Mouse (Mus musculus): ENCODE data around the gene Phf3. TPM values are rescaled to one million over a fixed set of nuclear protein-coding genes. Genes with fewer than 3 reads are reported as not detected.
"Not testable (repeated sequence)": the region's sequence is repeated elsewhere in the genome, so short reads cannot be mapped to it uniquely, and the experiment has no call there.

Gene Phf3
- polyA plus RNA-seq, 1 experiment from 2014 or later, result 48.2 TPM

DNA sequence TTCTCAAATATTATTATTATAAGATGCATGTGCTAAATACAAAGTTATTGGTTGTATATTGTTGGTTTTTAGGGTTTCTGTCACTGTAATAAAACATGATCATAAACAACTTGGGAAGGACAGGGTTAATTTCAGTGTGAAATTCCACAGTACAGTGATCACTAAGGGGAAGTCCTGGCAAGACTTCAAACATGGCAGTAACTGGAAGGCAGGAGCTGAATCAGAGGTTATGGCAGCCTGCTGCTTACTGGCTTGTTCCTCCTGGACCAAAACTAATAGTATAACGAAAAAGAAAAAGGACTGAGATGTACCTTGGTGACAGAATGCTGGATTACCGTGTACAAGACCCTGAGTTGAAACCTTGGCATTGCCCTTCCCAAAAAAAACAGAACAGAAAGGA lies 84.7 kb downstream of the Phf3 start:
- Histone ChIP-seq H3K9me3 (no peaks in the 10 kb centered on the region), H3K4me3 (no peak overlapping the region), H3K4me1 (no peaks in the 10 kb centered on the region), H3K27ac (no peak overlapping the region), H3K27me3 (no peaks in the 10 kb centered on the region), H3K4me2 (replicated peaks) (no peak overlapping the region), H3K9ac (no peak overlapping the region), H3K36me3 (no peaks in the 10 kb centered on the region)
- WGBS, result 69% methylated on average over 2 of the region's 2 CpGs
- ATAC-seq (ENCODE audit: insufficient number of reproducible peaks, insufficient read depth, low FRiP score, low TSS enrichment), result no peak

DNA sequence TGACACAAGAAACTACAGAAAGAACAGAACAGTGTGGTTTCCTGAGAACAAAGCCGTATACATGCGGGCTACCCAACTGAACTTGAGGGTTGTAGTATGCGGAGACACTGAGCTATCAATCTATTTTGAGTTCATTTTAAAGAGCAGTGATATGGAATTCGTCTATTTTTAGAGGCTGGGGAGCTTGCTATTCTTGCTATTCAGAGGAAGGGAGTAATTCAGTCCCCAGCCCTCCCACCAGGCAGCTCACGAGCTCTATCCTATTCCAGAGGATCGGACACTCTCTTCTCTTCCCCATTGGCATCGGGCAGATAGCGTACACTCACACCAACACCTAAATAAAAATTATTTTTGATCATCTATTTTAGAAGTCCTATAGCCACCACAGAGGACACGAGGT lies 87.1 kb downstream of the Phf3 start:
- WGBS, result 86% methylated on average over 9 of the region's 9 CpGs

DNA sequence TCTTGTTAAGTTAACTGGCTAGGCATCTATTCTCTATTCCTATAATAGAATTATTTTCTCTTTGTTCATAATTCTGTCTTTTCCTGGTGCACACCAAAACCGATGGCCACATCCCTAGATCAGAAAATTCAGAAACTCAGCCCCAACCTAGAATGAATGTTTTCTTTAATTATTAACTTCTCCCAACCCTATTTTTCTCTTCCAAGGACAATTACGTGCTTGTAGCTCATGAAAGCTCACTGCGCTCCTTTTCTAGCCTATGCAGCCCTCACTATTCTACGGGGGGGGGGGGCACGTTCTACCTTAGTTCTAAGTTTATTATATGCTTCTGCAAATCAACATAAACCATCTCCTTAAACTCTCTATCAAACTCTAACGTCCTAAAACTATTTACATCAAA lies 90.0 kb downstream of the Phf3 start:
- H3K4me1 ChIP-seq, result no peaks in the 10 kb centered on the region
- H3K9me3 ChIP-seq, result no peaks in the 10 kb centered on the region
- no peaks in the 10 kb centered on the region for H3K36me3 ChIP-seq
- no peaks in the 10 kb centered on the region for H3K27me3 ChIP-seq
- H3K4me2 ChIP-seq (replicated peaks), result no peak overlapping the region
- WGBS, result 79% methylated on average over 6 of the region's 6 CpGs
- H3K4me3 ChIP-seq, result no peak overlapping the region
- no peak overlapping the region for H3K27ac ChIP-seq
- H3K9ac ChIP-seq, result no peak overlapping the region
- ATAC-seq (ENCODE audit: insufficient number of reproducible peaks, insufficient read depth, low FRiP score, low TSS enrichment), result no peak

More for the DNA sequence above, 87.1 kb downstream of the Phf3 start:
- Histone ChIP-seq H3K27me3 (no peaks in the 10 kb centered on the region), H3K27ac (no peak overlapping the region), H3K9ac (no peak overlapping the region), H3K36me3 (no peaks in the 10 kb centered on the region), H3K4me1 (no peaks in the 10 kb centered on the region), H3K4me2 (replicated peaks) (no peak overlapping the region), H3K9me3 (no peaks in the 10 kb centered on the region), H3K4me3 (no peak overlapping the region)
- ATAC-seq (ENCODE audit: insufficient number of reproducible peaks, insufficient read depth, low FRiP score, low TSS enrichment), result no peak

DNA sequence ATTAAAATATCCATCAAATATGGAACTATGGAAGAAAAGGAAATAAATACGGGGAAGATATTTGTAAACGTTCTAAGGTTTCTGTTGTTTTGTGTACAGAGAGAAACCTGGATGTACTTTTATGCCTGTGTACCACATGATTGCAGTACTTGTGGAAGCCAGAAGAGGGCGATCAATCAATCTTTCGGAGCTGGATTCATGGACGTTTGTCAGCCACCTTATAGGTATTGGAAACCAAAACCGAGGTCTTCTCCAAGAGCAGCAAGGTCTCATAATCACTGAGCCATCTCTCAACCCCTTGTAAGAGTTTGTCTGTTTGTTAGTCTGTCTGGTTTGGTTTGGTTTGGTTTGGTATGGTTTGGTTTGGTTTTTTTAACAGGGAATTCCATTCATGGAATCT lies 93.4 kb downstream of the Phf3 start:
- WGBS, result 46% methylated on average over 6 of the region's 6 CpGs
- Histone ChIP-seq H3K27ac (no peak overlapping the region), H3K27me3 (no peaks in the 10 kb centered on the region), H3K9ac (no peak overlapping the region), H3K4me2 (replicated peaks) (no peak overlapping the region), H3K4me1 (no peaks in the 10 kb centered on the region), H3K4me3 (no peak overlapping the region), H3K36me3 (no peaks in the 10 kb centered on the region), H3K9me3 (no peaks in the 10 kb centered on the region)
- no peak for ATAC-seq (ENCODE audit: insufficient number of reproducible peaks, insufficient read depth, low FRiP score, low TSS enrichment)

DNA sequence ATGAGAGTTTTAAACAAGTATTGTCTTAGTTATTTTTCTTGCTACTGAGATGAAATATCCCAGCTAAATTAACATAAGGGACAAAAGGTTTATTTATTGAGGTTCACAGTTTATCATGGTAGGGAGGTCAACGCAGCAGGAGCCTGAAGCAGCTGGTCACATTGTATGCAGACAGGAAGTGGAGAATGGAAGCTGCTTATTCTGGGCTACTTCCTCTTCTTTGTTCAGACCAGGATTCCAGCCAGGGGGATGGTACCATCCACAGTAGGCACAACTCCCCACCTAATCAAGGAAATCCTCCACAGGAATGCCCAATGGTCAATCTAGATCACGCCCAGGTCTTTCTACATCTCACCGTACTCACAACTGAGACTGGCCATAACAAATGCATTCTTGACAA lies 94.2 kb downstream of the Phf3 start:
- ATAC-seq (ENCODE audit: insufficient number of reproducible peaks, insufficient read depth, low FRiP score, low TSS enrichment), result no peak
- H3K4me1 ChIP-seq, result no peaks in the 10 kb centered on the region
- no peak overlapping the region for H3K4me3 ChIP-seq
- no peaks in the 10 kb centered on the region for H3K27me3 ChIP-seq
- no peaks in the 10 kb centered on the region for H3K36me3 ChIP-seq
- WGBS, result 80% methylated on average over 3 of the region's 3 CpGs
- H3K9me3 ChIP-seq, result no peaks in the 10 kb centered on the region
- no peak overlapping the region for H3K27ac ChIP-seq
- no peak overlapping the region for H3K9ac ChIP-seq
- no peak overlapping the region for H3K4me2 ChIP-seq (replicated peaks)

DNA sequence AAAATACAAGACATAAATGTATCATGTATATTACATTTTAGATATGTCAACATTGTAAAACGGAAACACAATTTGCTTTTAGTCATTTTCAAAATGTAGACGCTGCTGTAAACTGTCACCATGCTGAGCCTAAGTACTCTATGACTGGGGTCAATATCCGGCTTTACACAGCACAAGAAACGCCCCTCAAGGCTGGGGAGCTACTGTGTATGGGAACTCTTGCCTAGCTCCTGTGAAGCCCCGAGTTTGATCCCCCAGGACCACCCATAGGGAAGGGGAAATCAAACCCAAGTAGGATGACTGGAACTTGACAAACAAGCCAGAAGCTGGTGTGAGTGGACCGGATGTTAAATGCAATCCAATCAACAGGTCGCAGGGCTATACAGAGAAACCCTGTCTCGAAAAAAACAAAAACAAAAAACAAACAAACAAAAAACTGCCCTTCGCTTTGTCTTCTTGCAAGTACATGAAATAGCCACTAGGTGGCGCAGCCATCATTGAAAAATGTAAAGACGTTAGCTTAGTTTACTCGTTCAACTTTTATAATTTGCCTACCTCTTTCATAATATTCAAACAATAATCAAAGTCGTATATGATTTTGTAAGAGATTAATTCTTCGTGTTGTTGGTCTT lies 95.2 kb downstream of the Phf3 start:
- H3K36me3 ChIP-seq, result no peaks in the 10 kb centered on the region
- 20% methylated on average over 14 of the region's 14 CpGs for WGBS
- peak; percentile 41; the same call in 1 of the 2 replicates for ATAC-seq (ENCODE audit: insufficient number of reproducible peaks, insufficient read depth, low FRiP score, low TSS enrichment)
- no peaks in the 10 kb centered on the region for H3K27me3 ChIP-seq
- H3K27ac ChIP-seq, result no peak overlapping the region
- no peak overlapping the region for H3K4me2 ChIP-seq (replicated peaks)
- no peaks in the 10 kb centered on the region for H3K9me3 ChIP-seq
- no peak overlapping the region for H3K9ac ChIP-seq
- H3K4me3 ChIP-seq, result no peak overlapping the region
- H3K4me1 ChIP-seq, result no peaks in the 10 kb centered on the region

DNA sequence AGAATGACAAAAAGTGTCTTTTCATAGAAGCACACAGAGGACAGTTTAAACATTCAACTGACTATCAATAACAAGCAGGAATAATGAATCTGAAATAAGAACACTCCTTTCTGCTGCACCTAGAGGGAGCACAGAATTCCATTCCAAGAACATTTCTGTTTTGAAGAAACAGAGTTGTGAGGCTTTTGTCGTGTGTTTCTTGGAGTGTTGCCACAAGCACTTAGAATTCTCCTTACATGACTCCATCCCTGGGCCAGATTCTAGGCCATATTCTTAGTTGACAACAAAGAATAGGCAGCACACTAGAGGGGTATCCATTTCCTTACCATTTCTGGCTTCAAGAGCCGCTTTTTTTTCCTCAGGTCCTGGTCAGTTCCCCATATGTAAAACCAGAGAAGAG lies 97.5 kb downstream of the Phf3 start:
- H3K36me3 ChIP-seq, result no peaks in the 10 kb centered on the region

DNA sequence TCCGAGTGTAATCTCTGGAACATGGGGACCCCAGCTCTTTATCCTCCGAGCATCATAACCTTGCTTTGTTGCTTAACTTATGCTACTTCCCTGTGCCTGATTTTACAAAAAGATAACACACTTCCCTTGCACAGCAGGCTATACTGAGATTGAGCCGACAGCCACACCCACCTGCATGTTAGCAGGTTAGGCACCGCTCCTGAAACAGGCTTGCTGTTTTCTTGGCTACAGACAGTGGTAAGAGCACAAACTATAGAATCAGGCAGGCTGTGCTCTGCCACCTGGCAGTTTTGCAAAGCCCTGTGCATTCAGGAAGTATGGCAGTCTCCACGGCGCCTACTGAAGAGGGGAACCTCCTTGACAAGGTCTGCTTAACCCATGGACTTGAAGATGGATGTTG lies 100.1 kb downstream of the Phf3 start:
- H3K4me1 ChIP-seq, result no peaks in the 10 kb centered on the region
- H3K27me3 ChIP-seq, result no peaks in the 10 kb centered on the region
- no peaks in the 10 kb centered on the region for H3K9me3 ChIP-seq
- ATAC-seq (ENCODE audit: insufficient number of reproducible peaks, insufficient read depth, low FRiP score, low TSS enrichment), result no peak
- H3K9ac ChIP-seq, result no peak overlapping the region
- WGBS, result 84% methylated on average over 6 of the region's 6 CpGs
- H3K27ac ChIP-seq, result no peak overlapping the region
- no peak overlapping the region for H3K4me2 ChIP-seq (replicated peaks)
- H3K36me3 ChIP-seq, result no peaks in the 10 kb centered on the region
- no peak overlapping the region for H3K4me3 ChIP-seq

More for the DNA sequence above, 97.5 kb downstream of the Phf3 start:
- H3K27ac ChIP-seq, result no peak overlapping the region
- H3K9me3 ChIP-seq, result no peaks in the 10 kb centered on the region
- no peaks in the 10 kb centered on the region for H3K4me1 ChIP-seq
- no peaks in the 10 kb centered on the region for H3K27me3 ChIP-seq
- no peak for ATAC-seq (ENCODE audit: insufficient number of reproducible peaks, insufficient read depth, low FRiP score, low TSS enrichment)
- no peak overlapping the region for H3K4me3 ChIP-seq
- no peak overlapping the region for H3K9ac ChIP-seq
- WGBS, result 64% methylated on average over 2 of the region's 2 CpGs
- H3K4me2 ChIP-seq (replicated peaks), result no peak overlapping the region

DNA sequence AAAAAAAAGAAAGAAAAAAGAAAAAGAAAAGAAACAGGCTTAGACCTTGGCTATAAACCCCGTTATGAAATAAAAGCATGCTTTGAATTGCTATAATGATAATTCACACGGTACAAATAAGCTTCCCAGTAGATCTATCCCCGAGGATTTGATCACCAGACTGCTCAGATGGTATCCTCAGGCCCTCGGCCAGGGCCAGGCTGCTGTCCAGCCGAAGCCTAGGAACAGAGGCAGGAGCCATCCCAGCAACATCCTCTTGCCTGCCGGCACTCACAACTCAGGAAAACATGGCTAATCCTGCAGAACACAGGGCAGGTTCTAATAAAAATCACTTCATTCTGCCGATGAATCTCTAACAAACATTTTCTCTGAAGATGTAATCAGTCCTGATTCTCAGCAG lies 100.9 kb downstream of the Phf3 start:
- Histone ChIP-seq H3K4me1 (no peaks in the 10 kb centered on the region), H3K4me2 (replicated peaks) (no peak overlapping the region), H3K4me3 (no peak overlapping the region), H3K27me3 (no peaks in the 10 kb centered on the region), H3K27ac (no peak overlapping the region), H3K9ac (no peak overlapping the region), H3K9me3 (no peaks in the 10 kb centered on the region), H3K36me3 (no peaks in the 10 kb centered on the region)
- 78% methylated on average over 7 of the region's 7 CpGs for WGBS
- ATAC-seq (ENCODE audit: insufficient number of reproducible peaks, insufficient read depth, low FRiP score, low TSS enrichment), result no peak

DNA sequence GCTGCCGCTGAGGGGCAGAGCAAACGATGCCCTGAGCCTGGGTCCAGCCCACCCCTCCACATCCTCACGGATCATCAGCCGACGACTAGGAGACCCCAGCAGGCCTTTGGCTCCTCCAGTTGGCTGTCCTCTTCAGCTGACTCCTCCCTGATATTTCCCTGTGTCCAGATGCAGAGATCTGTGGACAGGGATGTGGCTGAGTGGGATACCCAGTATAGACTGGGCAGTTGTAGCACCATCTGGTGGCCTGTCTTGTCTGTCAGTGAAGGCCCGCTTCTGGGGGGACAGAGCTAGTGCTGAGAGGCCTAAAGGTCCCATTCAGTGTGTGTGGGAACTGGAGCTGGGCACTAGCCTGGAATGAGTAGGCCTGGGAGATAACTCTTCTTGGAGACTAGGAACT lies 101.9 kb downstream of the Phf3 start:
- Histone ChIP-seq H3K4me1 (no peaks in the 10 kb centered on the region), H3K4me2 (replicated peaks) (no peak overlapping the region), H3K27me3 (no peaks in the 10 kb centered on the region), H3K27ac (no peak overlapping the region), H3K4me3 (no peak overlapping the region), H3K9ac (no peak overlapping the region), H3K36me3 (no peaks in the 10 kb centered on the region), H3K9me3 (no peaks in the 10 kb centered on the region)
- WGBS, result 69% methylated on average over 6 of the region's 6 CpGs
- no peak for ATAC-seq (ENCODE audit: insufficient number of reproducible peaks, insufficient read depth, low FRiP score, low TSS enrichment)

DNA sequence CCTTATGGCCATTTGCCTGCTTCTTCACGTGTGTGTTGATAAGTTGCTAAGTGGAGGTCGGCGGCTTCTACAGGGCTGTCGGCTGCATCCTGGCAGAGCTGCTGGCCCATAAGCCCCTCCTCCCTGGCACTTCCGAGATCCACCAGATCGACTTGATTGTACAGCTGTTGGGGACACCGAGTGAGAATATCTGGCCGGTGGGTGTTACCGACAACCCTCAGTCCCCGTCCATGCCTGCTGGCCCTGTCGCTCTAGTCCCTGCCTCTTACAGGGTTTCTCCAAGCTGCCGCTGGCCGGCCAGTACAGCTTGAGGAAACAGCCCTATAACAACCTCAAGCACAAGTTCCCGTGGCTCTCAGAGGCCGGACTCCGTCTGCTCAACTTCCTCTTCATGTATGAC lies 103.1 kb downstream of the Phf3 start:
- H3K9ac ChIP-seq; H3K4me2 ChIP-seq (replicated peaks); H3K27ac ChIP-seq; H3K9me3 ChIP-seq; H3K4me1 ChIP-seq; H3K4me3 ChIP-seq; H3K36me3 ChIP-seq; H3K27me3 ChIP-seq: not testable (repeated sequence)
- WGBS, result 90% methylated on average over 14 of the region's 16 CpGs
- ATAC-seq (ENCODE audit: insufficient number of reproducible peaks, insufficient read depth, low FRiP score, low TSS enrichment), result peak; percentile 52; the same call in 1 of the 2 replicates

DNA sequence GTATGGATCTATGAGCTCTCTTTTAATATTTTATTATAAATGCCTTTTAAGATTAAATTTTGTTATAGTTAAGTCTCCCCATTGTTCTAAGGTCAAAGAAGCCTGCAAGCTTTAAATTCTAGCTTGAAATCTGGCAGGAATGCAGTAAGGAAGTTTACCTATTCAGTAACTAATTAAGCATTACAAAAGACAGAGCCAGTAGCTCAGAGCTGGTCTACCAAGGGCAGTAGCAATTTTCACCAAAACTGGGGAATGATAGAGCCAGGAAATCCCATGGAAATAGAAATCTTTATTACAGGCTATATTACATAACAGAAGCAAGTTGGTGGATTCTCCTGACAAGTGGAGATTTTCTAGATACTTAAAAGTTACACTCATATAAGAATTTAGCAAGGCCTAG lies 116.9 kb downstream of the Phf3 start:
- no peak overlapping the region for H3K4me3 ChIP-seq
- H3K27me3 ChIP-seq, result no peaks in the 10 kb centered on the region
- H3K36me3 ChIP-seq, result no peaks in the 10 kb centered on the region
- H3K4me2 ChIP-seq (replicated peaks), result no peak overlapping the region
- ATAC-seq (ENCODE audit: insufficient number of reproducible peaks, insufficient read depth, low FRiP score, low TSS enrichment), result no peak
- no peaks in the 10 kb centered on the region for H3K9me3 ChIP-seq
- no peak overlapping the region for H3K9ac ChIP-seq
- no peaks in the 10 kb centered on the region for H3K4me1 ChIP-seq
- no peak overlapping the region for H3K27ac ChIP-seq

Measured in embryonic facial prominence, embryonic 12.5 days (tissue).